Mouse (Mus musculus): Measurements from ENCODE around the gene Dnajc7. TPM values are rescaled to one million over a fixed set of nuclear protein-coding genes. Genes with fewer than 3 reads are reported as not detected.
"Not testable (repeated sequence)": the region's sequence is repeated elsewhere in the genome, so short reads cannot be mapped to it uniquely, and the experiment has no call there.

The Dnajc7 gene
- total RNA-seq, 1 experiment from 2014 or later: 135 TPM

- no peak for ATAC-seq (replicated peaks in 1 of 2; ENCODE audit: insufficient read depth in 1 of 2, low FRiP score in 2 of 2, low TSS enrichment in 1 of 2, low read depth in 1 of 2, poor library complexity in 2 of 2, severe bottlenecking in 2 of 2)
Measured at GRCm38 (mm10) chr11:100536466-100536865, 83.5 kb downstream of the Dnajc7 start.

- ATAC-seq (replicated peaks in 1 of 2; ENCODE audit: insufficient read depth in 1 of 2, low FRiP score in 2 of 2, low TSS enrichment in 1 of 2, low read depth in 1 of 2, poor library complexity in 2 of 2, severe bottlenecking in 2 of 2): no peak
Measured at GRCm38 (mm10) chr11:100535996-100536395, 84.0 kb downstream of the Dnajc7 start.

GRCm38 (mm10) chr11:100534821-100535220 is 85.1 kb downstream of the Dnajc7 start:
- not testable (repeated sequence) for ATAC-seq (replicated peaks in 1 of 2; ENCODE audit: insufficient read depth in 1 of 2, low FRiP score in 2 of 2, low TSS enrichment in 1 of 2, low read depth in 1 of 2, poor library complexity in 2 of 2, severe bottlenecking in 2 of 2)

- not testable (repeated sequence) for ATAC-seq (replicated peaks in 1 of 2; ENCODE audit: insufficient read depth in 1 of 2, low FRiP score in 2 of 2, low TSS enrichment in 1 of 2, low read depth in 1 of 2, poor library complexity in 2 of 2, severe bottlenecking in 2 of 2)
Measured at GRCm38 (mm10) chr11:100534411-100534810, 85.6 kb downstream of the Dnajc7 start.

GRCm38 (mm10) chr11:100533871-100534270 is 86.1 kb downstream of the Dnajc7 start:
- ATAC-seq (replicated peaks in 1 of 2; ENCODE audit: insufficient read depth in 1 of 2, low FRiP score in 2 of 2, low TSS enrichment in 1 of 2, low read depth in 1 of 2, poor library complexity in 2 of 2, severe bottlenecking in 2 of 2): no peak

Other genes with a start within 250 kb of the Dnajc7 start
- gene Jup, start 222.4 kb downstream of the Dnajc7 start, total RNA-seq (2017): 2.1 and 9.9 TPM in 2 replicates
- gene P3h4, start 205.3 kb downstream of the Dnajc7 start, total RNA-seq (2017): 0.65 and 2.7 TPM in 2 replicates
- gene Fkbp10, start 204.5 kb downstream of the Dnajc7 start, total RNA-seq (2017): 0.38 and 0.74 TPM in 2 replicates
- 50.2 and 73.2 TPM in 2 replicates for gene Nt5c3b, start 178.4 kb downstream of the Dnajc7 start, total RNA-seq (2017)
- gene Klhl10, start 178.3 kb downstream of the Dnajc7 start, total RNA-seq (2017): 0.60 and 2.1 TPM in 2 replicates
- 27.6 and 34.2 TPM in 2 replicates for gene Klhl11, start 147.4 kb downstream of the Dnajc7 start, total RNA-seq (2017)
- 91.6 and 97.6 TPM in 2 replicates for gene Acly, start 92.2 kb downstream of the Dnajc7 start, total RNA-seq (2017)
- gene Ttc25, start 74.6 kb downstream of the Dnajc7 start, total RNA-seq (2017): 0.31 TPM in 1 of 2 replicates, not detected in the other
- gene Cnp, start 45.3 kb downstream of the Dnajc7 start, total RNA-seq (2017): 26.4 and 27.5 TPM in 2 replicates
- gene Nkiras2, start 924 bp downstream of the Dnajc7 start, total RNA-seq (2017): 6.9 and 10.7 TPM in 2 replicates
- 0.20 TPM in 1 of 2 replicates, not detected in the other for gene Zfp385c, start 72.3 kb upstream of the Dnajc7 start, total RNA-seq (2017)
- gene Dhx58, start 84.1 kb upstream of the Dnajc7 start, total RNA-seq (2017): 31.1 and 33.1 TPM in 2 replicates
- gene Kat2a, start 92.3 kb upstream of the Dnajc7 start, total RNA-seq (2017): 26.1 TPM in 2 replicates
- not detected in 2 replicates for gene Hspb9, start 93.7 kb upstream of the Dnajc7 start, total RNA-seq (2017)
- 75.3 and 87.9 TPM in 2 replicates for gene Rab5c, start 118.0 kb upstream of the Dnajc7 start, total RNA-seq (2017)
- gene Kcnh4, start 139.8 kb upstream of the Dnajc7 start, total RNA-seq (2017): 0.13 TPM in 1 of 2 replicates, not detected in the other
- not detected in 2 replicates for gene Hcrt, start 142.8 kb upstream of the Dnajc7 start, total RNA-seq (2017)
- 2.4 and 3.3 TPM in 2 replicates for gene Ghdc, start 150.8 kb upstream of the Dnajc7 start, total RNA-seq (2017)
- 58.8 and 66.2 TPM in 2 replicates for gene Stat5b, start 230.6 kb upstream of the Dnajc7 start, total RNA-seq (2017)
- 48.2 and 54.6 TPM in 2 replicates for gene Stat5a, start 239.2 kb upstream of the Dnajc7 start, total RNA-seq (2017)

All from hematopoietic stem cell, adult 5-6 weeks (primary cell).